Mouse (Mus musculus): ENCODE results near the gene Plekha3. TPM values are rescaled to one million over a fixed set of nuclear protein-coding genes. Genes with fewer than 3 reads are reported as not detected.

Plekha3 gene
- total and polyA plus RNA-seq, 3 experiments = 12.1 to 38.6 (median 30.0) TPM

GRCm38 (mm10) chr2:76654646-76655045 is 20.4 kb upstream of the Plekha3 start (continued):
- no peak for TF ChIP-seq MXI1 (IDR thresholded peaks at IDR 0.05; ENCODE audit: low read depth, low read length)
- no peak for TF ChIP-seq RCOR1 (conservative IDR thresholded peaks at IDR 0.05; ENCODE audit: low read depth, low read length)

DNA sequence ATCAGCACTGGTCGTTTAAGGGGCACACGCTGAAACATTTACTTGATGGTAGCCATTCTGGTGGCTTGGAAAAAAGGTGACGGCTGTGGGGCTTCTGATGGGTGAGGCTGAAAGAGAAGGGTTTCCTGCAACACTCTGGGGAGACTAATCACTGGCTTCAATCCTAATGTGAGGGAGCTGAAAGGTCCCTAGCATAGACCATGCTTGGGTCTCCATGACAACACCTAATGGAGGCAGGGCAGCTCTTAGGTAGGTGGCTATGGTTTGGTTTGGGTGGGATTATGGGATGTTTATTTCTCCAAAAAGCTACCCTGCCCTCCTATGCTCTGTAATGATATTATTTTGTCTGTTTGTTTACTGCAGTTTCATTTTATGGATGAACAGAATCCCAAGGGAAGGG is 19.6 kb upstream of the Plekha3 start:
- Histone ChIP-seq H3K27me3 (replicated peaks) (no peaks in the 10 kb centered on the region), H3K9ac (ENCODE audit: insufficient read depth, low read depth) (no peak overlapping the region), H3K36me3 (replicated peaks in 1 of 2; ENCODE audit: control insufficient read depth in 1 of 2, insufficient read depth in 1 of 2, low read length in 1 of 2) (no peaks in the 10 kb centered on the region), H3K4me1 (ENCODE audit: control insufficient read depth in 1 of 2, insufficient read depth in 2 of 2) (0 out of 4 replicates have a peak, but pooled peaks cover 0 to 2% of the 10 kb centered on the region in 2 experiments), H3K4me3 (replicated peaks in 1 of 3; ENCODE audit: low read depth in 2 of 3, low read length in 2 of 3, poor library complexity in 1 of 3) (no peak overlapping the region), H3K27ac (ENCODE audit: insufficient read depth, low read depth) (no peak overlapping the region), H3K9me3 (replicated peaks; ENCODE audit: low read length) (no peaks in the 10 kb centered on the region), H3K79me2 (replicated peaks; ENCODE audit: control insufficient read depth, extremely low read depth, insufficient read depth, poor library complexity, severe bottlenecking) (no peaks in the 10 kb centered on the region), H3K4me2 (ENCODE audit: insufficient read depth, low read depth, poor library complexity, severe bottlenecking) (no peak overlapping the region)
- DNase-seq (ENCODE audit: extremely low read depth) = no peak
- TF ChIP-seq TBP (conservative IDR thresholded peaks at IDR 0.05; ENCODE audit: low read depth, low read length) (no peak), HCFC1 (IDR thresholded peaks at IDR 0.05; ENCODE audit: low read depth, low read length) (no peak)
- in situ Hi-C loops (cut with MboI; ENCODE audit: low pct_ligation_motif_present, low pct_unique_long_range_greater_than_20kb, low sequenced_read_pairs) = no loop called here
- dilution Hi-C loops (cut with MboI; ENCODE audit: extremely low pct_ligation_motif_present, extremely low pct_unique_long_range_greater_than_20kb, low sequenced_read_pairs) = no loop called here

GRCm38 (mm10) chr2:76655982-76656381 is 19.1 kb upstream of the Plekha3 start:
- Histone ChIP-seq H3K27ac (ENCODE audit: insufficient read depth, low read depth) (no peak overlapping the region), H3K9me3 (replicated peaks; ENCODE audit: low read length) (no peaks in the 10 kb centered on the region), H3K4me3 (replicated peaks in 1 of 3; ENCODE audit: low read depth in 2 of 3, low read length in 2 of 3, poor library complexity in 1 of 3) (no peak overlapping the region), H3K4me2 (ENCODE audit: insufficient read depth, low read depth, poor library complexity, severe bottlenecking) (peak overlapping the region; percentile 21; the same call in 1 of the 2 replicates), H3K9ac (ENCODE audit: insufficient read depth, low read depth) (no peak overlapping the region), H3K27me3 (replicated peaks) (no peaks in the 10 kb centered on the region), H3K4me1 (ENCODE audit: control insufficient read depth in 1 of 2, insufficient read depth in 2 of 2) (0 out of 4 replicates have a peak, but pooled peaks cover 0 to 2% of the 10 kb centered on the region in 2 experiments), H3K79me2 (replicated peaks; ENCODE audit: control insufficient read depth, extremely low read depth, insufficient read depth, poor library complexity, severe bottlenecking) (no peaks in the 10 kb centered on the region), H3K36me3 (replicated peaks in 1 of 2; ENCODE audit: control insufficient read depth in 1 of 2, insufficient read depth in 1 of 2, low read length in 1 of 2) (no peaks in the 10 kb centered on the region)
- no peak for TF ChIP-seq NRF1 (IDR thresholded peaks at IDR 0.05; ENCODE audit: low read depth, low read length)
- no peak for TF ChIP-seq USF1 (IDR thresholded peaks at IDR 0.05; ENCODE audit: low read depth, low read length)
- TF ChIP-seq EP300 (IDR thresholded peaks at IDR 0.05; ENCODE audit: low read length) = no peak
- no peak for TF ChIP-seq ZC3H11A (IDR thresholded peaks at IDR 0.05; ENCODE audit: low read depth, low read length)
- peak; percentile 35; the same call in 1 of the 2 replicates for TF ChIP-seq IRF4 (IDR thresholded peaks at IDR 0.05; ENCODE audit: low read depth, low read length)
- TF ChIP-seq JUN (IDR thresholded peaks at IDR 0.05; ENCODE audit: insufficient read depth, low read depth, low read length) = no peak
- 0 out of 2 replicates have a peak, but pooled peaks have one; percentile 17 for TF ChIP-seq MAZ (IDR thresholded peaks at IDR 0.05; ENCODE audit: low read depth, low read length)
- no peak for TF ChIP-seq MAX (IDR thresholded peaks at IDR 0.05; ENCODE audit: low read length)
- peak; percentile 10 for TF ChIP-seq RAD21 (IDR thresholded peaks at IDR 0.05; ENCODE audit: low read depth, low read length)
- no peak for TF ChIP-seq JUND (conservative IDR thresholded peaks at IDR 0.05; ENCODE audit: low read depth, low read length)
- no peak for TF ChIP-seq UBTF (IDR thresholded peaks at IDR 0.05; ENCODE audit: low read depth, low read length)
- TF ChIP-seq BHLHE40 (IDR thresholded peaks at IDR 0.05; ENCODE audit: low read depth, low read length) = no peak
- peak; percentile 14 to 49; a peak in 2 of 4 replicates for TF ChIP-seq CTCF (conservative IDR thresholded peaks at IDR 0.05 in 1 of 2, IDR thresholded peaks at IDR 0.05 in 1 of 2; ENCODE audit: low read depth in 2 of 2, low read length in 2 of 2)
- no peak for TF ChIP-seq POLR2AphosphoS2 (IDR thresholded peaks at IDR 0.05; ENCODE audit: low read depth, low read length)
- no peak for TF ChIP-seq GABPA (IDR thresholded peaks at IDR 0.05; ENCODE audit: insufficient replicate concordance, low read depth, low read length)
- TF ChIP-seq USF2 (conservative IDR thresholded peaks at IDR 0.05; ENCODE audit: low read depth, low read length) = no peak
- TF ChIP-seq CHD1 (IDR thresholded peaks at IDR 0.05; ENCODE audit: low read depth, low read length) = no peak
- no peak for TF ChIP-seq NELFE (IDR thresholded peaks at IDR 0.05; ENCODE audit: low read depth, low read length)
- DNase-seq (ENCODE audit: extremely low read depth) = no peak
- in situ Hi-C loops (cut with MboI; ENCODE audit: low pct_ligation_motif_present, low pct_unique_long_range_greater_than_20kb, low sequenced_read_pairs) (no loop called here), dilution Hi-C loops (cut with MboI; ENCODE audit: extremely low pct_ligation_motif_present, extremely low pct_unique_long_range_greater_than_20kb, low sequenced_read_pairs) (no loop called here)
